ENCODE assay signal across 21 mouse cellular contexts in genomic region chr12:55482732-55483131, GRCm38 (mm10).
"Had no signal": no experiment of that assay in that cellular context is flagged by ENCODE, and none has a peak within 500 bp of the region (broad histone marks: within the 10 kb centered on the region; RNA-seq: fewer than 3 reads in every experiment).

No protein-coding gene starts in this region.

- DNase-seq: kidney, adult 18-20 months; kidney, adult 9 months; kidney, postnatal 14 days; layer of hippocampus, adult 9-11 months; left cerebral cortex, postnatal 4 days; liver, postnatal 0 days; lung, postnatal 10 days; lung, postnatal 4 days; midbrain, embryonic 14.5 days; right cerebral cortex, adult 18-20 months; right cerebral cortex, postnatal 14 days; right cerebral cortex, postnatal 4 days had no signal

- H3K4me3 ChIP-seq: layer of hippocampus, adult 2 months; limb, embryonic 12.5 days; limb, embryonic 15.5 days; lung, embryonic 15.5 days had no signal

- H3K9ac ChIP-seq: limb, embryonic 12.5 days; limb, embryonic 15.5 days; liver, embryonic 14.5 days; liver, postnatal 0 days; lung, embryonic 15.5 days had no signal

- H3K4me1 ChIP-seq: lung, embryonic 15.5 days had no signal

- ATAC-seq: intestine, embryonic 16.5 days; liver, postnatal 0 days had no signal

- H3K9me3 ChIP-seq: limb, embryonic 12.5 days; limb, embryonic 15.5 days; lung, embryonic 15.5 days had no signal

- H3K4me2 ChIP-seq: limb, embryonic 12.5 days; limb, embryonic 15.5 days; liver, embryonic 11.5 days; lung, embryonic 15.5 days; midbrain, embryonic 11.5 days had no signal

- H3K27ac ChIP-seq: limb, embryonic 12.5 days; limb, embryonic 15.5 days; liver, embryonic 14.5 days; lung, embryonic 15.5 days; stomach, postnatal 0 days had no signal

- H3K27me3 ChIP-seq: limb, embryonic 12.5 days; limb, embryonic 15.5 days; lung, embryonic 15.5 days had no signal
